Mouse (Mus musculus) frontal cortex, postnatal 25 days (tissue): Measurements from ENCODE around the gene Asic2.

Experiments used
- DNase-seq, 2 experiments: peaks; one replicate each; pipeline ENCODE4 v3.0.0; 2022; ENCODE audit warnings: low spot score in 2 of 2

The Asic2 gene

GRCm38 (mm10) chr11:81096011-81096410 is 872.2 kb downstream of the Asic2 start:
- peak; percentile 38 to 51 for DNase-seq

GRCm38 (mm10) chr11:81094581-81094980 is 873.7 kb downstream of the Asic2 start:
- peak; percentile 30 to 31 for DNase-seq

DNA sequence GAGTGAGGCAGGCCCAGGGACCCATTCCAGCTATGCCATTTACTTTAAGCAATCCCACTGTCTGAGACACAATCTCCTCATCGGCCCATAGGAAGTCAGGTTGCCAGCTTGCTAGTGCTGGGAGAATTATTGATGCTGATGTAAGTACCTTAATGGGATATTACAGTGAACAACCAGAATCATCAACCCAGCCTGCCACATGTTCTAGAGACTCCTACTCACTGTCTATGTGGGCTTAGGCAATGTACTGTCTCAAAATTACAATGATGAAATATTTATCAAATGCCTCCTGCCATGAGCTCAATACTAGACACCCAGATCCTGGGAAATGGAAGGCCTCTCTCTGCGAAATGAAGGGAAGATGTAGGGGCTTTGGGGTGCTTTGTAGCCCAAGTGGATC is 876.1 kb downstream of the Asic2 start:
- DNase-seq: no peak

- no peak for DNase-seq
Observed at GRCm38 (mm10) chr11:81083822-81084221, 884.4 kb downstream of the Asic2 start.

- DNase-seq: no peak
Observed at GRCm38 (mm10) chr11:81080076-81080805, 888.0 kb downstream of the Asic2 start.

GRCm38 (mm10) chr11:81079237-81079636 is 889.0 kb downstream of the Asic2 start:
- DNase-seq: no peak

DNA sequence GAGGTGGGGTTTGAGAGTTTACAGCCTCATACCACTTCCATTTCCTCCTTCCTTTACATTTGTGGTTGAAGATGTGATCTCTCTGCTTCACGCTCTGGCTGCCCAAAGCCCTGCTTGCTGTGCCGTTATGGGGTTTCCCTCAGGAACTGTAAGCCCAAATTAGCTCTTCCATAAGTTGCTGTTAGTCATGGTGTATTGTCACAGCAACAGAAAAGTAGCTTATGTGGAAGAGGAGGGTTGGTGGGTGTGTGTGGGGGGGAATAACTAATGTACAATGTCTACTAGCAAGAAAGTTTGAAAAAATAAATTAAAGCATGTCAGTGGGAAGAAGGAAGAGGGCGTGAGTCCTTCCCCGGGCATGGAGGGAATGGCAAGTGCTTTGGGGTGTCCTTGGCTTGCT is 896.4 kb downstream of the Asic2 start:
- DNase-seq: no peak

GRCm38 (mm10) chr11:81065386-81065785 is 902.9 kb downstream of the Asic2 start:
- no peak for DNase-seq

GRCm38 (mm10) chr11:81064006-81064405 is 904.3 kb downstream of the Asic2 start:
- DNase-seq: no peak

GRCm38 (mm10) chr11:81060077-81060476 is 908.2 kb downstream of the Asic2 start:
- no peak for DNase-seq

DNA sequence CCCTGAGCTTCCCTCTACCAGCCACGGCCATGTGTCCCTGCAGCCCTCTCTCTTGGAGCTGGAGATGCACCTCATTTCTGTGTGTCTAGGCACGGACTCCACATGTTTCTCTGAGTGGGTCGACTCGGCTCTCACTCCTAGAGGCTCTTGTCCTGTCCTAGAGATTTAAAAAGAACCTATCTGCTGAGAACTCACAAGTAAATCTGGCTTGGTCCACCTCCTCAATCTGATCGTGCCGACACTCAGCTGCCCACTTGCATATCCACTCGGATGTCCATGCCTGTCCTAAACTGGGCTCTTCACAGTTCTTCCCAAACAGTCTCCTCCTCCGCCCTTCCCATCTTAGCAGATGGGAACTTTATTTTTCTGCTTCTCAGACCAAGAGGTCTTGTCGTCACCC is 908.7 kb downstream of the Asic2 start:
- DNase-seq: no peak

DNA sequence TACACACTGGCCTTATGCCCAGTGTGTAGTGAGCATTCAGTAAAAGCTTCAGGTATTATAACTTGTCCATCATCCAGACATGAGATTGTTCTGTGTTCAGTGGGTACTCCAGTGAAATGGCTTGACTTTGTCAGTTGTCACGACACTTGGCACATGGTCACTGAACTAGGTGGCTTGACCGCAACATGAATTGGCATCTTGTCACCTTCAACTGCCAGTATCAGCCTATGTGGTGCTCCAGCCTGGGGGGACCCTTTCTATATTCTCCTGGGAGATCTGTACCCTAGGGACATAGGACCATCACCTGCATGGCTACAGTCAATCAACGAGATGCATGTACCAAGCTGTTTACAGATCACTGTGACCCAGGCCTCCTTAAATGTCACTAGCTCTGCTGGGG is 910.8 kb downstream of the Asic2 start:
- DNase-seq: no peak

DNA sequence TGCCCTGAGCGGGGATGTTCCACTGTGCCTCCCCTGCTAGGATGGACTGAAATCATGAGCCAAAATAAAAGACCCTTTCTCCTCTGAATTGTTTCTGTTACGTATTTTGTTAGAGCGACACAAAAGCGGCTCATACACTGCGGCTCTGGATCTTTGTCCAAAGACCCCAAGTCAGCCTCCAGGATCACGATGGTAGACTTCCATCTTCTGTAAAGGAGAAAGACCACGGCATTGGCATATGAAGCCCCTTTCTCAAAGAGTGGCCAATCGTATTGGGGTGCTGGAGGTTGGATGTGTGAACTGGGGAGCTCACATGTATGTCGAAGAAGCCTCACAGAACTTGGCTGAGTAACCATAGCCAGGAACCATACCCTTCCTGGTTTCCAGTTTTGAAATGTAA is 911.5 kb downstream of the Asic2 start:
- no peak for DNase-seq

GRCm38 (mm10) chr11:81055446-81056145 is 912.7 kb downstream of the Asic2 start:
- no peak for DNase-seq

GRCm38 (mm10) chr11:81053826-81054225 is 914.4 kb downstream of the Asic2 start:
- DNase-seq: no peak

GRCm38 (mm10) chr11:81041671-81042070 is 926.6 kb downstream of the Asic2 start:
- no peak for DNase-seq

GRCm38 (mm10) chr11:81039976-81040375 is 928.3 kb downstream of the Asic2 start:
- DNase-seq: no peak

GRCm38 (mm10) chr11:81032151-81032550 is 936.1 kb downstream of the Asic2 start:
- no peak for DNase-seq

DNA sequence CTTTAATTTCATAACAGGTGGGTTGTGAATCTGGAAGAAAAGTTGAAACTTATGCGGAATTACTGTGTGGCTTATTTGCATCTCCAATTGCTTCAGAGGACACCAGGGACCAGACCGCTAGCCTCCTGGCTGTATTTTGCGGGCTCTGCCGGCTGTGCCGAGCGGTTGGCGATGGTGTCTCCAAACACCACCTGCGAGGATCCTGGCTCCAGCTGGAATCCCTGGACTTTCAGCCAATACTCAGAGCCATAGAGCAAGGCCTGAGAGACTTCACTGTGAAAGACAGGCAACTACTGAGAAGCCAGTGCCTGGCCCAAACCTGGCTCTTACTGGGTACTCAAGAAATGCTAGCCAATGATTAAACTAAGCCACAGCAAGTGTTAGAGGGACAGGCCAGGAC is 953.5 kb downstream of the Asic2 start:
- no peak for DNase-seq

DNA sequence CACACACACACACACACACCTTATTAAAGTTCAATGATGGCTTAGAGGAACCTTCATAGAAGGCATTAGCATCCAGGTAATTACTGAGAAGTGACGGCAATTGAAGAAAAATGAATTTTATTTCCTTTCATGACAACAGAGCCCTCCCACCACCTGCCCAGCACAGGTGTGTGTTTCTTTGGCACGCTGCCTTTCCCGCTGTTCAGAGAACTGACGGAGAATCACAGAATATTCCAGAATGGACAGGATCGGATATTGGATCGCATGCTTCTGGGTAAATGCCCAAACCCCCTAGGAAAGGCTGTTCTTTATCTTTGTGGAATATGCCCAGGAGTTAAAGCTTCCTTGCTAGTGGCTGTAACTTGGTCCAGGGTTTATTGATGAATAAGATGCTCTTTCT is 954.8 kb downstream of the Asic2 start:
- DNase-seq: no peak

DNA sequence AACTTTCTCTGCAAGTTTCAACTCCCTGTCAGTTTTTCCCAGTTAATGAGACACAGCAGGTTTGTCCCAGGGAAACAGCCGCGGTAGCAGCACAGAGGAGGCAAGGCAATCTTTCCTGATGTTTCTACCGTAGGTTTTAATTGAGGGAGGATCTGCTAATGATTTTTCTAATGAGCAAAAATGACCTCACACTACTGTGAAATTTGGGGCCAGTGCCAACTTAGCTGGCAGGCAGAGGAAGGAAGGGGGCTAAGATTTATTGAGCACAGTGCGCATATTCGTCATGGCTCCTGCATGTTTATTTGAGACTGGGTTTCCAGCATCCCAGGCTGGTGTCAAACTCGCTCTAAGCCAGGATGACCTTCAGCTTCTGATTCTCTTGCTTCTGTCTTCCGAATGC is 957.5 kb downstream of the Asic2 start:
- no peak for DNase-seq

- peak in 1 of 2 experiments; percentile 29 for DNase-seq
Observed at GRCm38 (mm10) chr11:81009366-81009765, 958.9 kb downstream of the Asic2 start.

DNA sequence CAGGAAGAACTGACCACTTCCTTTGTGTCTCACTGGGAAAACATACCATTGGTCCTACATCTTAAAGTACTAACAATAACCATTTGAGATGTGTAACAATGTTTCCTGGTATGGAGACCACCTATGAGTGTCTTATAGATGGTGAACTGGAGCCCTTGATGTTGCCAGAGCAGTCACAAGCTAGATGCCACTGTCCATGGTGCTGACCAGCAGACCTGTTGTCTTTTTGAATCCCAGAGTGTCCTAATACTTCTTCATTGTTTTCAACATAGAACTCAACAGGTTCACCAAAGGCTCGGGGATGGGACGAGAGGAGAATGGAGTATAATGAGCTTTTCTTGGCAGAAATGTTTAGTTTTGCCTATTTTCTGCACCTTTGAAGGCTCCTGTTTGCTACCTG is 962.4 kb downstream of the Asic2 start:
- DNase-seq: no peak
